Mouse (Mus musculus): Measurements from ENCODE around the gene Mlip.

Mlip gene

GRCm38 (mm10) chr9:77347704-77348103 lies 5.1 kb downstream of the Mlip start:
- DNase-seq (ENCODE audit: low spot score) = no peak

- no peak for DNase-seq (ENCODE audit: low spot score)
These were observed 8.5 kb downstream of the Mlip start for GRCm38 (mm10) chr9:77344318-77344717.

DNA sequence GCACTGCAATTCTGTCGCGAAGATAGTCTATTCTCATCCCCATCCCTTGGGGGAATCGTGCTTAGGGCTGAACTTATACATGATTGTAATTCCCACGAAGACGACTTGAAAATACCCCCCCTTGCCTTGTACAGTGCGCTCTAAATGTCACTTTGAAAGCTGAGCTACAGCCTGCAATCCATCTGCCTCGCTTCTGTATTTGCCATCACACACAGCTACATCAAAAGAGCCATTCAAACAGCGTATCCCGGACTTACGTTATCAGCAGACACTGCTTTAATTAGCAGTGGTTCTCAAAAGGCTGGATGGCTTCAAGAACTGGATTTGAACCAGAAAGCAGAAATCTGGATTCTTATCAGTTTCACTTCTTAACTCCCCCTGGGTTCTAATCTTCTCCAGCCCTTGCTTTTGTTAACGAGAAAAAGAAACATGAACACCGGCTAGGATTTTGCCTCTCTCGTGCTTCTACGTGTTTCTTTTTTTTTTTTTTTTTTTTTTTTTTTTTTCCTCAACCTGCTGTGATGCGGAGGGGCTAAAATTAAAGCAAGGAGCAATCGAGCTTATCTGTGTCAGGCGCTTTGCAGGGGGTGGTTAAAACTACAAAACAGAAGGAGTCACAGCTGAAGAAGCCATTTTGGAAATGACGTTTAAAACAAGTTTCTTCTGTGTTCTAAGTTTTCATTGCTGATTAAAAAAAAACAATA lies 12.5 kb downstream of the Mlip start:
- no peak for DNase-seq (ENCODE audit: low spot score)

- DNase-seq (ENCODE audit: low spot score) = no peak
These were observed 13.1 kb downstream of the Mlip start for GRCm38 (mm10) chr9:77339571-77340148.

DNA sequence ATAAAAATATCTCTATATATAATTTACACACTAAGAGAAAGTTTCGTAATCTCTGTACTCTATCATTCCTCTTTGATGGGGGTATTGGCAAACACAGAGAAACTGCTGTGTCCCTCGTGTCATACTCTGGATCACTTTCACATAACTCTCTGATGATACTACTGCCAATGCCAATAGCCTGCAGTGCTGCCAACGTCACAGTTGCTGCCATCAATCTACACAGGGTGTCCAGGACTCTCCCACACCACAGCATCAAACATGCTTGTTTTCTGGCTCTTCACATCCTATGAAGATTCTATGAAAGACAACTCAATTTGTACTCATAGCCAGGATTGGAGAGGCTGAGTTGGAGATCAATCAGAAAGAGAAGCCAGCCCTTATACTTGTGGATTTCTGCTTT lies 17.4 kb downstream of the Mlip start:
- DNase-seq (ENCODE audit: low spot score) = no peak

DNA sequence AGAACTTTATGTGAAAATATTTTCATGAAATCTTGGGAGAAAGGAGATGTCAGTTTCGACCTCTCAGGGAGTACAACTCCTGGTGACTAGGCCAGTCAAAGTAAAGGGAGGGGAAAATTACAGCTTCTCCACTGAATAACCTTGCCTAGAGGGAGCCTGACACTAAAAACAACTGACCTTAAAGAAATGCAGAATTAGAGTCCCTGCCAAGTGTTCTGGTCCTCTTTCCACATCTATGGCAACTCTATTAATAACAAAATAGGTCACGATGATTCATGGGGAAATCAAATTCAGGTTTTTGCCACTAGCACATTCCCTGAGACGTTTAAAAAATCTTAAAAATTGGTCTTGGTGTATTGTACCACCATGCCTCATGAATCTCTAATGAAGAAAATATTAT lies 34.4 kb downstream of the Mlip start:
- DNase-seq (ENCODE audit: low spot score) = no peak

DNA sequence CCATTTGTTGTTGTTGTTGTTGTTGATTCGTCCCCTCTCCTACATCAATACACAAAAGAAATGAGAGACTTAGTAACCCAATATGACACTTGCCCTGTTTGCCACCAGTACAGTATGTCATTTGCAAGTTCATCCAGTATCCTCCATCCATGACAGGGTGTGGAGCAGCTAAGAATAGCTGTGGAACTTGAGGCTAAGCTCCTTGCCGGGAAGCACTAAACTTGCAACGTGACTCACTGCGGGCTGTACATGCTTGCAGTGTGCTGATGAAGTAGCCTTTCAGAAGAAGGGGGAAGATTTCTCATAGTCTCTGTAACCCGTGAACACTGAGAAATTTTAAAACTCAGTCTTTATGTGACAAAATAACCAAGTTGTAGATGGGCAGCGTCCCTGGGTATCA lies 42.2 kb downstream of the Mlip start:
- DNase-seq (ENCODE audit: low spot score) = no peak

DNA sequence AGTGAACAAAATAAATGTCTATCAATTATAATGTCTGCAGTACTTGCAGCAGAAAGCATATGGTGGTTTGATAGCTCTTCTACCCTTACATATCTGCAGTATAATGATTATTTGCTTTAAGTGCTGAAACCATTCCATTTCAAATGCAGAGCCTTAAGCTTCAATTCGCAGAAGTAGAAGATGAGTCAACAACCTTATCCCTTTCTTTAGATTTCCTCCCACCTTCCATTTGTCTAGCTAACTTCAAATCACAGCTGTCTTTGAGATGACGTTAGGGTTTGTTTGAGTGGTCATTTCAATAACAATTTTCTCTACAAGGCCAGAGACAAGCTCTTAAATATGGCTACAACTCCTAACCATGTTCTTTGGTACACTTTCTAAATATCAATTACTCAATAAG lies 47.4 kb downstream of the Mlip start:
- DNase-seq (ENCODE audit: low spot score) = no peak

DNA sequence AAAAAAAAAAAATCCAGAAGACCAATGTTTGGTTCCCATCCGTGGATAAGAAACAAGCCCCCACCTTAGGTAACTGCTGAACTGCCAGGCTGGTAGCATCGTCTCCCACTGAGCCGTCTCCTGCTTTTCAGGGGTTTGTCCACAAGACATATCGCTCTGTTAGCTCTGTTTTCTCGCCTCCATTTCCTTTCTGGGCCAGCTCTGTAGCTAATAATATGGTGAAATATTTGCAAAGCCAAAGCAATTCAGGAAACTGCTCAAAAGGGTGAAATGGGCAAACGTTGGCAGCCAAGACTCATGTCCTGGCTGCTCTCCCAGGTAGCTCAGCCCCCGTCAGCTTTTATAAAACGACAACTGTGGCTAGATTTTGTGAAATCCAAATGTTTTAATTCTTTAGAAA lies 50.4 kb downstream of the Mlip start:
- no peak for DNase-seq (ENCODE audit: low spot score)

DNA sequence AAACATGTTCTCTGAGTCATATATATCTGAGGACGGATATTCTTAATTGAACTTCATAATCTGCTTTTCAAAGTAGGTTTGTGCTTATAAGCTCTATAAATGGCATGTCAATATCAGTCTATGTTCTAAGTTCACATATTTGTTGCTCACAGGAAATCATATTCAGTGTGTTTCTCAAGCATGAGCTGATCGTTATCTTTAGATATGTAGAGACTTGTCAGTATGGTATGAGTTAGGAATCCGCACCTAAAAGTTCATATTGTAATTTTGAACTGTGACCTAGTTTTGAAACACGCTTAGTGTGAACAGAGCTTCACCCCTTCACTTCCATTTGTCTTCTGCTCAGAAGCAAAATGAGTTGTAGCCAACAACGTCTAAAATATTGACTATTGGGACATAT lies 64.8 kb downstream of the Mlip start:
- no peak for DNase-seq (ENCODE audit: low spot score)

DNA sequence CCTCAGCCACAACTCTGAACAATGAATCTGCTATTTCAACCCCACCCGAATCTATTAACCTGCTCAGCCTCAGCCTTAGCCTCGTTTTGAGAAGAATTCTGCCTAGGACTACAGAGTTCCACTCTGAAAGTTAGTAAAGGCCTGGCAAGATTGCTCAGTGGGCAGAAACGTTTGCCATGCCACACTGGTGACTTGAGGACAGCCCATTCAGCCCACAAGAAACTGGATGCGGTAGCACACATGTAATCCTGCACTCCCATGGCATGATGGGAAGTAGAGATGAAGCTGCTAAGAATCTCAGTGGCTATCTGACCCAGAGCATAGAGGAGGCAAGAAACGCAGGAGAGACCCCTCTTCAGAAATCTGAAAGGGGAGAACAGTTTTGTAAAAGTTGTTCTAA lies 73.4 kb downstream of the Mlip start:
- no peak for DNase-seq (ENCODE audit: low spot score)

GRCm38 (mm10) chr9:77278055-77278454 lies 74.7 kb downstream of the Mlip start:
- no peak for DNase-seq (ENCODE audit: low spot score)

DNA sequence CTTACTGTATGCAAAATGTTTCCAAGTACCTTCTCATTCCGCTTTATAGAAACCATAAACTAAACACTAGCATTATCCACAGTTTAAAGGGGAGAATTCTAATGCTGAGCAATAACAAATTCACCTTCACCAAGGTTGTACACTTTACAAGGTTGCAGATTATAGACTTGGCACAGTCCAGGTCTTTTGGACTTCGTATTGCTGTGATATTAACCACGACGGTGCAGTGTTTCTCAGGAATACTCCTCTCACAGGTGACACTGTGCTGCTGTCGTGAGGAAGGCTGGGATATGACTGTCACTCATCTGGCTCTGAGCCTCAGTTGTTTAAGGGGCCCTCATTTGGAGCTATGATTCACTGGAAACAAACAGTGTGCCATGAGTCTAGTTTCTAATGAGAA lies 75.5 kb downstream of the Mlip start:
- no peak for DNase-seq (ENCODE audit: low spot score)

DNA sequence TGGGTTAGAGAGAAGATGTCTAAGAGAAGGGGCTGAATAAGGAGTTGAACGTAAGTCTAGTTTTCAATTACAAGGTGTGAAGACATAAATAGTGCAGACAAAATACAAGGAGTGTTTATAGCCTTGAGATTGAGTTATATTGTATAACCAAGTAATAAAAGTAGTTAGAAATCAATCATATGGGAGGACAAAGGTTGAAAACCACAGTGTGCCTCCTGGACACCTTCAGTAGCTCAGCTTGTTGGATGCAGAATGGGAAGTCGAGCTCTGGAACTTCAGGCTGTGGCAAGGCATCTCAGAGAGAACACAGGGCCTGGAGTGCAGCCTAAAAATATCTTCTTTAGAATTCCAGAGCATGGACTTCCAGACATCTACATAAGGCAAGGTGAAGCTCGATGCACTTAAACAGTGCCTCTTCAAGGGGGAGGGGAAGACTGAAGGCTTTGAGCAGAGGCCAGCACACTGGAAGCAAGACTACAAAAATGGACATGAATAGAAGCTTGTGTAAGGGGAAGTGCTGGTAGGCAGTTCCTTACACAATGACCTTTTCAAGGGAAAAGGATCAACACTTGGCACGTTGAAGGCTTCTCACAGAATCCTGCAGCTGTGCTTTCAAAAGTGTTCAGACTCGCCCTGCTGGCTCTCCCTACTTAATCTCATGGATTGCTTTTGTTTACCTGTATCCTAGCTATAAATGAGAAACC lies 76.2 kb downstream of the Mlip start:
- DNase-seq (ENCODE audit: low spot score) = peak; percentile 0

- DNase-seq (ENCODE audit: low spot score) = no peak
These were observed 80.0 kb downstream of the Mlip start for GRCm38 (mm10) chr9:77272727-77273126.

DNA sequence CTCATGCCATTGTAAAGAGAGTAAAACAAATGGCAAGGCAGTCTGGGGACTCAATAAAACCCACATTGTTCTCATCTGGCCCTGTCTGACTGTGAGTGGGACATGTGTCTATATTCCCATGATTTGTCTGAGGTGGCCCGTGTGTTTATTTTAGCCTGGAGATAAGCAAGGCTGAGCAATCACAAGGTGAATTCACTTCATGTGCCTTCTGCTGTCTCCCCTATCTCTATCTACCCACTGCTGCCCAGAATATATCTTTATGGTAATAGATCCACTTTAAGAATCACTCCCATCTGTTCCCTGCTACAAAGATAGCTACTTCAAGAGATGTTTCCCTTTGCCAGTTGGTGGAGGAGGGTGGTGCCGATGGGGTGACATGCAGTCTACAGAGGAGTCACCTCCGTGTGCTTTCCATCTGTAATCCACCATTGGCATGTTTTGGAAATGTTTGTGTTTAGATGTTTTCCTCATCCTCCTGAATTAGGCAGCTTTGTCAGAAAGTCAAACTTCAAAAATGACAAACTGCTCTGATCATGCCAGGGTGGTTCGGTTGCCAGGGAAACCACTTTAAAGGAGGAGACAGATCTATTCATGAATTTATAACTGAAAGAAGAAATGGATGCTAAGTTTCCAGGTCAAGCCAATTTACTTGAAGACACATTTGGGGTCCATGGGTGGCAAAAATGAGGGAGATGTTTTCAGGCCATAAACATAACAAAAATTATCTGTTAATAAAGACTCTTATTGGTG lies 87.3 kb downstream of the Mlip start:
- no peak for DNase-seq (ENCODE audit: low spot score)

- no peak for DNase-seq (ENCODE audit: low spot score)
These were observed 93.7 kb downstream of the Mlip start for GRCm38 (mm10) chr9:77259052-77259451.

- no peak for DNase-seq (ENCODE audit: low spot score)
These were observed 94.5 kb downstream of the Mlip start for GRCm38 (mm10) chr9:77258265-77258664.

GRCm38 (mm10) chr9:77254514-77254913 lies 98.3 kb downstream of the Mlip start:
- no peak for DNase-seq (ENCODE audit: low spot score)

GRCm38 (mm10) chr9:77252761-77253160 lies 100.0 kb downstream of the Mlip start:
- DNase-seq (ENCODE audit: low spot score) = no peak

- no peak for DNase-seq (ENCODE audit: low spot score)
These were observed 100.6 kb downstream of the Mlip start for GRCm38 (mm10) chr9:77252134-77252533.

DNA sequence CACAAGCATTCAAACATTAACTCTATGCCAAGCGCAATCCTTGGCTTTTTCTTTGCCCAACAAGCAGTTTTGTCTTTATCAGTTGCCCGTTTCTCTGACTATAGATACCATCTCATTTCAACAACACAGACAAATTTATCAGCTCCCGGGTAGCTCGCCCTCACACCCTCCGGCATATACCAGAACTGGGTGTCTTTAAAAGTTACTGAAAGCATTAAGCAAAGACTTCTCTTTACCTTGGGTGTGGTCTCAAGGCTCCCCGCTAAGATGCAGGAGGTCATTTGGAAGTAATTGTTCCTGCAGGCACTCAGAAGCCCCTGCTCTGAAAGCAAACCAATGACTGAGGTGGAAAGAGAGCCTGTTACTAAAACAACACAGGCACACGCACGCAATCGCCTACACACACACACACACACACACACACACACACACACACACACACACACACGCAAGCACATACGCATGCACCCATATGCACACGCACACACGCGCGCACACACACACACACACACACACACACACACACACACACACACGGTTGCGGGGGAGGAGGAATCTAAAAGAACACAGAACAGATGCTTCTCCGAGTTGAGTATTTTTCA lies 101.2 kb downstream of the Mlip start:
- no peak for DNase-seq (ENCODE audit: low spot score)

All from lung, postnatal 25 days (tissue).